Mouse (Mus musculus): ENCODE measurements at regions not wholly inside any gene's neighbourhood (a gene's known extent, or its start where the extent isn't known, plus 50 kb on each side); places are given as distances from the start of the nearest gene placed in this dataset.
"Not testable (repeated sequence)": the region's sequence is repeated elsewhere in the genome, so short reads cannot be mapped to it uniquely, and the experiment has no call there.

- Histone ChIP-seq H3K4me1 (replicated peaks; ENCODE audit: control insufficient read depth, insufficient read depth, low read length) (peaks cover 4% of the 10 kb centered on the region; the same call in 1 of the 2 replicates), H3K9ac (ENCODE audit: low read length) (no peak overlapping the region), H3K27ac (ENCODE audit: low read depth, low read length) (no peak overlapping the region), H3K36me3 (ENCODE audit: control insufficient read depth, insufficient read depth, low read length) (no peaks in the 10 kb centered on the region), H3K27me3 (ENCODE audit: control insufficient read depth, insufficient read depth, low read length) (no peaks in the 10 kb centered on the region), H3K9me3 (ENCODE audit: control insufficient read depth, low read length) (no peaks in the 10 kb centered on the region), H3K4me2 (ENCODE audit: low read depth, low read length, severe bottlenecking) (no peak overlapping the region), H3K4me3 (ENCODE audit: low read depth, low read length) (no peak overlapping the region)
- DNase-seq (ENCODE audit: low spot score) = no peak
- WGBS = 82% methylated on average over 2 of the region's 2 CpGs
- ATAC-seq (replicated peaks; ENCODE audit: low FRiP score) = no peak
Measured at GRCm38 (mm10) chr6:53216715-53217114, 70.4 kb upstream of the Creb5 start.

- Histone ChIP-seq H3K27ac (ENCODE audit: low read depth, low read length) (no peak overlapping the region), H3K9me3 (ENCODE audit: control insufficient read depth, low read length) (no peaks in the 10 kb centered on the region), H3K9ac (ENCODE audit: low read length) (no peak overlapping the region), H3K36me3 (ENCODE audit: control insufficient read depth, insufficient read depth, low read length) (no peaks in the 10 kb centered on the region), H3K4me2 (ENCODE audit: low read depth, low read length, severe bottlenecking) (no peak overlapping the region), H3K27me3 (ENCODE audit: control insufficient read depth, insufficient read depth, low read length) (no peaks in the 10 kb centered on the region), H3K4me1 (replicated peaks; ENCODE audit: control insufficient read depth, insufficient read depth, low read length) (no peaks in the 10 kb centered on the region), H3K4me3 (ENCODE audit: low read depth, low read length) (no peak overlapping the region)
- ATAC-seq (replicated peaks; ENCODE audit: low FRiP score) (no peak), DNase-seq (ENCODE audit: low spot score) (no peak)
- 81% methylated on average over 3 of the region's 3 CpGs for WGBS
Measured at GRCm38 (mm10) chr6:53211420-53211819, 75.7 kb upstream of the Creb5 start.

- H3K9ac ChIP-seq (ENCODE audit: low read length) = no peak overlapping the region
- ATAC-seq (replicated peaks; ENCODE audit: low FRiP score) = no peak
- no peaks in the 10 kb centered on the region for H3K27me3 ChIP-seq (ENCODE audit: control insufficient read depth, insufficient read depth, low read length)
- no peaks in the 10 kb centered on the region for H3K9me3 ChIP-seq (ENCODE audit: control insufficient read depth, low read length)
- H3K36me3 ChIP-seq (ENCODE audit: control insufficient read depth, insufficient read depth, low read length) = no peaks in the 10 kb centered on the region
- H3K4me1 ChIP-seq (replicated peaks; ENCODE audit: control insufficient read depth, insufficient read depth, low read length) = no peaks in the 10 kb centered on the region
- no peak overlapping the region for H3K27ac ChIP-seq (ENCODE audit: low read depth, low read length)
- DNase-seq (ENCODE audit: low spot score) = no peak
- H3K4me3 ChIP-seq (ENCODE audit: low read depth, low read length) = no peak overlapping the region
- H3K4me2 ChIP-seq (ENCODE audit: low read depth, low read length, severe bottlenecking) = no peak overlapping the region
- WGBS = 83% methylated on average over 6 of the region's 6 CpGs
Measured at GRCm38 (mm10) chr6:53209398-53209797, 77.7 kb upstream of the Creb5 start.

- DNase-seq (ENCODE audit: low spot score) (no peak), ATAC-seq (replicated peaks; ENCODE audit: low FRiP score) (no peak)
- Histone ChIP-seq H3K9me3 (ENCODE audit: control insufficient read depth, low read length) (no peaks in the 10 kb centered on the region), H3K4me3 (ENCODE audit: low read depth, low read length) (no peak overlapping the region), H3K27ac (ENCODE audit: low read depth, low read length) (no peak overlapping the region), H3K36me3 (ENCODE audit: control insufficient read depth, insufficient read depth, low read length) (no peaks in the 10 kb centered on the region), H3K27me3 (ENCODE audit: control insufficient read depth, insufficient read depth, low read length) (no peaks in the 10 kb centered on the region), H3K4me2 (ENCODE audit: low read depth, low read length, severe bottlenecking) (no peak overlapping the region), H3K9ac (ENCODE audit: low read length) (no peak overlapping the region), H3K4me1 (replicated peaks; ENCODE audit: control insufficient read depth, insufficient read depth, low read length) (no peaks in the 10 kb centered on the region)
- 58% methylated on average over 3 of the region's 3 CpGs for WGBS
Measured at GRCm38 (mm10) chr6:53208474-53208873, 78.6 kb upstream of the Creb5 start.

DNA sequence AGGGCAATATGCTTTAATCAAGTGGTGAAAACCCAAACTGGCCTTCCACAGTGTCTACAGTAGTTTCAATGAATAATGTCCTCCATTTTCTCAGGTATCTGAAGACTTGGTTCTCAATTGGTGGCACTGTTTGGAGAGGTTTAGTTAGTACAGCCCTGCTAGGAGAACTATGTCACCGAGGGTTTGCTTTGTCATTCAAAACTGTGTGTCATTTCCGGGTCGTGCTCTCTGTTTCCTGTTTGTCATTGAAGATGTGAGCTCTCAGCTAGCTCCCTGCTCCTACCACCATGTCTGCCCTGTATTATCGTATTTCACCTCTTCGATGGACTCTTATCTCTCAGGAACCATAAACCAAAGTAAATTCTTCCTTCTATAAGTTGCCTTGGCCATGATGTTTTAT lies 79.3 kb upstream of the Creb5 start:
- no peak overlapping the region for H3K27ac ChIP-seq (ENCODE audit: low read depth, low read length)
- no peak overlapping the region for H3K4me2 ChIP-seq (ENCODE audit: low read depth, low read length, severe bottlenecking)
- ATAC-seq (replicated peaks; ENCODE audit: low FRiP score) (no peak), DNase-seq (ENCODE audit: low spot score) (no peak)
- 85% methylated on average over 5 of the region's 5 CpGs for WGBS
- no peaks in the 10 kb centered on the region for H3K4me1 ChIP-seq (replicated peaks; ENCODE audit: control insufficient read depth, insufficient read depth, low read length)
- no peak overlapping the region for H3K4me3 ChIP-seq (ENCODE audit: low read depth, low read length)
- H3K27me3 ChIP-seq (ENCODE audit: control insufficient read depth, insufficient read depth, low read length) = no peaks in the 10 kb centered on the region
- no peaks in the 10 kb centered on the region for H3K9me3 ChIP-seq (ENCODE audit: control insufficient read depth, low read length)
- no peak overlapping the region for H3K9ac ChIP-seq (ENCODE audit: low read length)
- no peaks in the 10 kb centered on the region for H3K36me3 ChIP-seq (ENCODE audit: control insufficient read depth, insufficient read depth, low read length)

GRCm38 (mm10) chr6:53207361-53207760 lies 79.7 kb upstream of the Creb5 start:
- Histone ChIP-seq H3K9me3 (ENCODE audit: control insufficient read depth, low read length) (no peaks in the 10 kb centered on the region), H3K4me3 (ENCODE audit: low read depth, low read length) (no peak overlapping the region), H3K4me2 (ENCODE audit: low read depth, low read length, severe bottlenecking) (no peak overlapping the region), H3K36me3 (ENCODE audit: control insufficient read depth, insufficient read depth, low read length) (no peaks in the 10 kb centered on the region), H3K27me3 (ENCODE audit: control insufficient read depth, insufficient read depth, low read length) (no peaks in the 10 kb centered on the region), H3K27ac (ENCODE audit: low read depth, low read length) (no peak overlapping the region), H3K4me1 (replicated peaks; ENCODE audit: control insufficient read depth, insufficient read depth, low read length) (no peaks in the 10 kb centered on the region), H3K9ac (ENCODE audit: low read length) (no peak overlapping the region)
- 59% methylated on average over 2 of the region's 2 CpGs for WGBS
- no peak for ATAC-seq (replicated peaks; ENCODE audit: low FRiP score)
- no peak for DNase-seq (ENCODE audit: low spot score)

GRCm38 (mm10) chr6:53201281-53201956 lies 85.7 kb upstream of the Creb5 start:
- Histone ChIP-seq H3K27me3 (ENCODE audit: control insufficient read depth, insufficient read depth, low read length) (no peaks in the 10 kb centered on the region), H3K27ac (ENCODE audit: low read depth, low read length) (no peak overlapping the region), H3K9ac (ENCODE audit: low read length) (no peak overlapping the region), H3K4me2 (ENCODE audit: low read depth, low read length, severe bottlenecking) (no peak overlapping the region), H3K4me3 (ENCODE audit: low read depth, low read length) (no peak overlapping the region), H3K4me1 (replicated peaks; ENCODE audit: control insufficient read depth, insufficient read depth, low read length) (no peaks in the 10 kb centered on the region), H3K36me3 (ENCODE audit: control insufficient read depth, insufficient read depth, low read length) (no peaks in the 10 kb centered on the region), H3K9me3 (ENCODE audit: control insufficient read depth, low read length) (no peaks in the 10 kb centered on the region)
- WGBS = 29% methylated on average over 10 of the region's 10 CpGs
- no peak for ATAC-seq (replicated peaks; ENCODE audit: low FRiP score)
- no peak for DNase-seq (ENCODE audit: low spot score)

DNA sequence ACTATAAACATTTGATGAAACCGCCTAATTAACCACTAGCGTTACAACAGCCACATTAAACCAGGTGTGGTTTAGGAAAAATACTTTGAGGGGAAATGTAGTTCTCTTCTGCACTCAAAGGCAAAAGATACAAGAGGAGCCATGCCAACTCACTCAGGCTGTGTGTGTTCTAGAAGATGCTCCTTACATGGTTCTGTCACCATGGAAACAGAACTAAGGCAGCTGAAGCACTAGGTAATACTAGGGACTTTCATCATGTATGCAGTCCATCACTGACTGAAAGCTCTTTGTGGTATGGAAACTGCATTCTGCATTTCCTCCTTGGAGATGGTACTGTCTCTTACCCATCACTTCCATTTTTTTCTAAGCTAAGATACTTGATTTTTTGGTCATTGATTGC lies 87.6 kb upstream of the Creb5 start:
- WGBS = 85% methylated on average over 2 of the region's 2 CpGs
- Histone ChIP-seq H3K4me3 (ENCODE audit: low read depth, low read length) (no peak overlapping the region), H3K27me3 (ENCODE audit: control insufficient read depth, insufficient read depth, low read length) (no peaks in the 10 kb centered on the region), H3K9me3 (ENCODE audit: control insufficient read depth, low read length) (no peaks in the 10 kb centered on the region), H3K4me1 (replicated peaks; ENCODE audit: control insufficient read depth, insufficient read depth, low read length) (no peaks in the 10 kb centered on the region), H3K36me3 (ENCODE audit: control insufficient read depth, insufficient read depth, low read length) (no peaks in the 10 kb centered on the region), H3K27ac (ENCODE audit: low read depth, low read length) (no peak overlapping the region), H3K9ac (ENCODE audit: low read length) (no peak overlapping the region), H3K4me2 (ENCODE audit: low read depth, low read length, severe bottlenecking) (no peak overlapping the region)
- DNase-seq (ENCODE audit: low spot score) (no peak), ATAC-seq (replicated peaks; ENCODE audit: low FRiP score) (no peak)

- 92% methylated on average over 17 of the region's 17 CpGs for WGBS
- H3K27me3 ChIP-seq (ENCODE audit: control insufficient read depth, insufficient read depth, low read length); H3K9ac ChIP-seq (ENCODE audit: low read length); H3K4me1 ChIP-seq (replicated peaks; ENCODE audit: control insufficient read depth, insufficient read depth, low read length); H3K4me3 ChIP-seq (ENCODE audit: low read depth, low read length); H3K4me2 ChIP-seq (ENCODE audit: low read depth, low read length, severe bottlenecking); H3K27ac ChIP-seq (ENCODE audit: low read depth, low read length); H3K36me3 ChIP-seq (ENCODE audit: control insufficient read depth, insufficient read depth, low read length); H3K9me3 ChIP-seq (ENCODE audit: control insufficient read depth, low read length); DNase-seq (ENCODE audit: low spot score); ATAC-seq (replicated peaks; ENCODE audit: low FRiP score): not testable (repeated sequence)
Measured at GRCm38 (mm10) chr6:53182131-53182530, 104.9 kb upstream of the Creb5 start.
